Mouse (Mus musculus) stomach, embryonic 14.5 days (tissue): ENCODE data around the gene Podxl2. TPM values are rescaled to one million over a fixed set of nuclear protein-coding genes. Genes with fewer than 3 reads are reported as not detected.

Experiments used
- ATAC-seq: fragments of 200-750 bp; cut with Nextera tagmentation; 2 replicates; pipeline ENCODE4 v1.8.0; 2017; ENCODE audit warnings: low read depth, moderate TSS enrichment; ENCODE audit not compliant: insufficient number of reproducible peaks, insufficient read depth, low FRiP score
- H3K27ac ChIP-seq: fragments of 300-500 bp; sonication (generic); 2 replicates; pipeline ENCODE4 v1.5.1; 2014; ENCODE audit warnings: mild to moderate bottlenecking, low read length, moderate library complexity, mixed read lengths
- H3K27me3 ChIP-seq: fragments of 300-500 bp; sonication (generic); 2 replicates; pipeline ENCODE4 v1.6.1; 2014; ENCODE audit warnings: low read length, control low read depth, mixed read lengths; ENCODE audit not compliant: control insufficient read depth, insufficient read depth
- H3K36me3 ChIP-seq: fragments of 300-500 bp; sonication (generic); 2 replicates; pipeline ENCODE4 v1.6.1; 2014; ENCODE audit warnings: mild to moderate bottlenecking, control low read depth, low read length, moderate library complexity, mixed read lengths; ENCODE audit not compliant: control insufficient read depth, insufficient read depth
- H3K4me1 ChIP-seq: fragments of 300-500 bp; sonication (generic); 2 replicates; pipeline ENCODE4 v1.6.1; 2014; ENCODE audit warnings: low read length, control low read depth, mixed read lengths; ENCODE audit not compliant: control insufficient read depth, insufficient read depth
- H3K4me2 ChIP-seq: fragments of 300-500 bp; sonication (generic); replicated peaks from 2 replicates; pipeline ENCODE4 v1.6.1; 2014; ENCODE audit warnings: low read depth, low read length, control low read depth
- H3K4me3 ChIP-seq: fragments of 300-500 bp; sonication (generic); 2 replicates; pipeline ENCODE4 v1.5.1; 2014; ENCODE audit warnings: low read depth, low read length, control low read depth
- H3K9ac ChIP-seq: fragments of 300-500 bp; sonication (generic); replicated peaks from 2 replicates; pipeline ENCODE4 v1.6.1; 2014; ENCODE audit warnings: low read depth, mild to moderate bottlenecking, control low read depth, low read length, moderate library complexity, mixed read lengths
- H3K9me3 ChIP-seq: fragments of 300-500 bp; sonication (generic); 2 replicates; pipeline ENCODE4 v1.6.1; 2016; ENCODE audit warnings: low read depth, low read length, control low read depth; ENCODE audit not compliant: control insufficient read depth
- WGBS: fragments of 180-500 bp; shearing (Covaris S2); extraction: QIAGEN DNeasy Blood & Tissue Kit; methylation state at CpG from one replicate; pipeline ENCODE4 v1.1.7; 2014; 5-methylcytosine and 5-hydroxymethylcytosine counted together
- polyA plus RNA-seq: library from polyadenylated mRNA; unstranded; fragments of >200 nt; fragmentation: Nextera tagmentation; extraction: Ambion mirVana; gene quantifications from 2 replicates; pipeline ENCODE4 v1.2.1, GENCODE M21; 2014

Gene Podxl2
- polyA plus RNA-seq, 1 experiment from 2014 or later = 85.3 TPM

GRCm38 (mm10) chr6:88800735-88801134 lies 74.1 kb downstream of the Podxl2 start:
- Histone ChIP-seq H3K9me3 (no peaks in the 10 kb centered on the region), H3K4me1 (peaks cover 8% of the 10 kb centered on the region; the same call in 1 of the 2 replicates), H3K9ac (no peak overlapping the region), H3K27ac (no peak overlapping the region), H3K4me3 (no peak overlapping the region), H3K27me3 (no peaks in the 10 kb centered on the region), H3K4me2 (no peak overlapping the region), H3K36me3 (no peaks in the 10 kb centered on the region)
- WGBS = 15% methylated on average over 3 of the region's 3 CpGs
- ATAC-seq = no peak

- Histone ChIP-seq H3K27me3 (no peaks in the 10 kb centered on the region), H3K4me2 (no peak overlapping the region), H3K9ac (no peak overlapping the region), H3K4me1 (peaks cover 8% of the 10 kb centered on the region; the same call in 1 of the 2 replicates), H3K27ac (no peak overlapping the region), H3K4me3 (no peak overlapping the region), H3K9me3 (no peaks in the 10 kb centered on the region), H3K36me3 (no peaks in the 10 kb centered on the region)
- ATAC-seq = no peak
- WGBS = 78% methylated on average over 7 of the region's 7 CpGs
Measured at GRCm38 (mm10) chr6:88800191-88800590, 74.7 kb downstream of the Podxl2 start.

GRCm38 (mm10) chr6:88794561-88794971 lies 80.3 kb downstream of the Podxl2 start:
- Histone ChIP-seq H3K4me1 (peaks cover 12% of the 10 kb centered on the region; the same call in 1 of the 2 replicates), H3K27me3 (no peaks in the 10 kb centered on the region), H3K9me3 (no peaks in the 10 kb centered on the region), H3K4me3 (no peak overlapping the region), H3K9ac (no peak overlapping the region), H3K27ac (no peak overlapping the region), H3K4me2 (no peak overlapping the region), H3K36me3 (no peaks in the 10 kb centered on the region)
- no peak for ATAC-seq
- 68% methylated on average over 14 of the region's 14 CpGs for WGBS

GRCm38 (mm10) chr6:88793872-88794271 lies 81.0 kb downstream of the Podxl2 start:
- Histone ChIP-seq H3K36me3 (no peaks in the 10 kb centered on the region), H3K27ac (no peak overlapping the region), H3K27me3 (no peaks in the 10 kb centered on the region), H3K9me3 (no peaks in the 10 kb centered on the region), H3K9ac (no peak overlapping the region), H3K4me3 (no peak overlapping the region), H3K4me1 (peaks cover 13% of the 10 kb centered on the region; the same call in 1 of the 2 replicates), H3K4me2 (no peak overlapping the region)
- 67% methylated on average over 13 of the region's 13 CpGs for WGBS
- no peak for ATAC-seq

GRCm38 (mm10) chr6:88793243-88793642 lies 81.6 kb downstream of the Podxl2 start:
- ATAC-seq = no peak
- 75% methylated on average over 2 of the region's 2 CpGs for WGBS
- Histone ChIP-seq H3K27me3 (no peaks in the 10 kb centered on the region), H3K4me3 (no peak overlapping the region), H3K9me3 (no peaks in the 10 kb centered on the region), H3K9ac (no peak overlapping the region), H3K27ac (no peak overlapping the region), H3K4me2 (no peak overlapping the region), H3K4me1 (peaks cover 13% of the 10 kb centered on the region; the same call in 1 of the 2 replicates), H3K36me3 (no peaks in the 10 kb centered on the region)

Other genes starting within 250 kb of the Podxl2 start
- not detected in 2 replicates for gene Kbtbd12, start 237.1 kb downstream of the Podxl2 start, polyA plus RNA-seq
- gene Mgll, start 150.6 kb downstream of the Podxl2 start, polyA plus RNA-seq = 102 and 104 TPM in 2 replicates
- gene Abtb1, start 33.1 kb downstream of the Podxl2 start, polyA plus RNA-seq = 23.4 and 24.1 TPM in 2 replicates
- gene Mcm2, start 23.7 kb upstream of the Podxl2 start, polyA plus RNA-seq = 112 and 114 TPM in 2 replicates
- 55.1 and 55.6 TPM in 2 replicates for gene Tpra1, start 27.2 kb upstream of the Podxl2 start, polyA plus RNA-seq